Mouse (Mus musculus) kidney, embryonic 15.5 days (tissue): ENCODE results near the gene Hist1h4a. TPM values are rescaled to one million over a fixed set of nuclear protein-coding genes. Genes with fewer than 3 reads are reported as not detected.
A peak's percentile ranks its signal among the peaks of the same experiment; 100 is the strongest.
"Not testable (repeated sequence)": the region's sequence is repeated elsewhere in the genome, so short reads cannot be mapped to it uniquely, and the experiment has no call there.

Experiments used
- ATAC-seq: fragments of 200-750 bp; cut with Nextera tagmentation; replicated peaks from 2 replicates; pipeline ENCODE4 v1.8.0; 2017; ENCODE audit warnings: moderate TSS enrichment; ENCODE audit not compliant: low FRiP score
- H3K27ac ChIP-seq: fragments of 300-500 bp; sonication (generic); 2 replicates; pipeline ENCODE4 v1.5.1; 2015; ENCODE audit warnings: mild to moderate bottlenecking, inconsistent platforms
- H3K27me3 ChIP-seq: fragments of 300-500 bp; sonication (generic); 2 replicates; pipeline ENCODE4 v1.6.1; 2015; ENCODE audit warnings: inconsistent platforms
- H3K36me3 ChIP-seq: fragments of 300-500 bp; sonication (generic); 2 replicates; pipeline ENCODE4 v1.6.1; 2015; ENCODE audit warnings: inconsistent platforms
- H3K4me1 ChIP-seq: fragments of 300-500 bp; sonication (generic); 2 replicates; pipeline ENCODE4 v1.6.1; 2015; ENCODE audit warnings: inconsistent platforms
- H3K4me2 ChIP-seq: fragments of 300-500 bp; sonication (generic); 2 replicates; pipeline ENCODE4 v1.6.1; 2015; ENCODE audit warnings: moderate library complexity, mild to moderate bottlenecking, inconsistent platforms
- H3K4me3 ChIP-seq: fragments of 300-500 bp; sonication (generic); replicated peaks from 2 replicates; pipeline ENCODE4 v1.5.1; 2015; ENCODE audit warnings: mild to moderate bottlenecking, inconsistent platforms
- H3K9ac ChIP-seq: fragments of 300-500 bp; sonication (generic); 2 replicates; pipeline ENCODE4 v1.6.1; 2015; ENCODE audit warnings: mild to moderate bottlenecking, inconsistent platforms
- H3K9me3 ChIP-seq: fragments of 300-500 bp; sonication (generic); replicated peaks from 2 replicates; pipeline ENCODE4 v1.6.1; 2016; ENCODE audit warnings: inconsistent platforms
- WGBS: fragments of 180-500 bp; shearing (Covaris S2); methylation state at CpG from one replicate; pipeline ENCODE4 v1.1.7; 2015; ENCODE audit warnings: mixed read lengths; 5-methylcytosine and 5-hydroxymethylcytosine counted together
- polyA plus RNA-seq: library from polyadenylated mRNA; unstranded; fragments of >200 nt; fragmentation: Nextera tagmentation; extraction: Ambion mirVana; gene quantifications from 2 replicates; pipeline ENCODE4 v1.2.1, GENCODE M21; 2015

The Hist1h4a gene
- 0.35 TPM in 1 of 2 replicates, not detected in the other for polyA plus RNA-seq

DNA sequence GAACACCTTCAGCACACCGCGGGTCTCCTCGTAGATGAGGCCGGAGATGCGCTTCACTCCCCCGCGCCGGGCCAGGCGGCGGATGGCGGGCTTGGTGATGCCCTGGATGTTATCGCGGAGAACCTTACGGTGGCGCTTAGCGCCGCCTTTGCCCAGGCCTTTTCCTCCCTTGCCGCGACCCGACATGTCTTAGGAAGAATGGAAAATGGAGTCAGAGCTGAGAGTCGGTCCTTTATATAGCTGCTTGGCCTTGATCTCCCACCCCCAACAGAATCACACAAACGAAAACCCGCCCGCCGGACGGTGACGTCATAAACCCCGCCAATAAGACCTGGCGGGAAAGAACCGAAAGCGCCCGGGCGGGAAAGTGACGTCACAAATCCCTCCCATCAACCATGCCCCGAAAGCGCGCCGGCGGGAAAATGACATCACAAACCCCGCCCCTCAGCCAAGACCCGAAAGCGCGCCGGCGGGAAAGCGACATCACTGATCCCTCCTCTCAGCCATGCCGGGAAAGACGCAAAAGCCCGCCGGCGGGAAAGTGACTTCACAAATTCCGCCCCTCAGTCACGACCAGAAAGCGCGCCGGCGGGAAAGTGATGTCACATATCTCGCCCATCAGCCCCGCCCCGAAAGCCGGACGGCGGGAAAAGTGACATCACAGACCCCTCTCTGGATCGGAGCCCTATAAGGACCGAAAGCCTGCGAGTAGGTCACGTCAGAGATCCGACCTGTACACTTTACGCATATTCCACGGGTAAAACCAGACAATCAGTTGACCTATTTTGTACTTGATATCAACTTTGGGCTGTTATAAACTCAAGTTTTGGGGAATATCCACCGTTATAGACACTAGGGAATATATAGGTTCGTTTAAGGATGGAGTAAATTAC is at the start of gene Hist1h4a:
Gene Hist1h4a, minus strand, starts transcription at position 259 of the 893 bp plus-strand sequence.
- H3K27ac ChIP-seq = peak within 1 kb of the TSS; percentile 98
- WGBS = under 1% methylated on average over 67 of the region's 72 CpGs
- H3K36me3 ChIP-seq = no peaks in the 10 kb centered on the region
- ATAC-seq = peak; percentile 76
- peak within 1 kb of the TSS; percentile 85 for H3K4me2 ChIP-seq
- peak within 1 kb of the TSS; percentile 61 for H3K9ac ChIP-seq
- peaks cover 32% of the 10 kb centered on the region for H3K4me1 ChIP-seq
- H3K27me3 ChIP-seq = no peaks in the 10 kb centered on the region
- peak within 1 kb of the TSS; percentile 61 for H3K4me3 ChIP-seq
- H3K9me3 ChIP-seq = no peaks in the 10 kb centered on the region

DNA sequence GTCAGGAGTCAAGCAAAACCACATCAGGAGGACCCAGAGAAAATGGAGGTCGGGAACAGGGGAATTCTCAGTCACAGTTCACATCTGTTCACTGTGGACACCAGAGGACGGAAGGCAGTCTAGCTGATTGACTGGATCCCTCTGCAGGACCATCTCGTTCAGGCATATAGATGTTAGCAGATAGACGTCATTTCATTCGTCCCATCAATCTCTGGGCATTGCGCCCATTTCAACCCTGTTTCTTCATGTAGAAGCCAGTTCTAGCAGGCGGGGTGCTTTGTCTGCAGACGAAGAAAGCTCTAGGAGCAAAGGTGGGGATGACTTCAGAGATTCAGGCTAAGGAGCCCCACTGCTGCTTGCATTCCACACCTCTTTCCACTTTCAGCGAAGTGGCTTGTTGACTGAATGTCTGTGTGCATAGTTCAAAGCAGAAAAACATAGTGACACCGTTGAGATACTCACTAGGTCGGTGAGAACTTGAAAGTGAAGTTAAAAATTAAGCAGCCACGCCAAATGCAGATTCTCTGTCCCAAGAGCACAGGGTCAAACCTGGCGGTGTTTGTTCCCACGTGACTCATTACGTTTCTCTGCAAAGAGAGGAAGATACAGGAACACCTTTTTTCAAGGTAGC is 45.5 kb upstream of the Hist1h4a start, which contains the start of gene Slc17a2:
Gene Slc17a2, plus strand, starts transcription at position 572 of the 631 bp plus-strand sequence.
- no peak within 1 kb of the TSS for H3K4me2 ChIP-seq
- 78% methylated on average over 15 of the region's 15 CpGs for WGBS
- H3K9me3 ChIP-seq = no peaks in the 10 kb centered on the region
- H3K27ac ChIP-seq = no peak within 1 kb of the TSS
- H3K4me1 ChIP-seq = no peaks in the 10 kb centered on the region
- H3K36me3 ChIP-seq = no peaks in the 10 kb centered on the region
- no peak within 1 kb of the TSS for H3K9ac ChIP-seq
- no peak within 1 kb of the TSS for H3K4me3 ChIP-seq
- no peaks in the 10 kb centered on the region for H3K27me3 ChIP-seq
- no peak for ATAC-seq

DNA sequence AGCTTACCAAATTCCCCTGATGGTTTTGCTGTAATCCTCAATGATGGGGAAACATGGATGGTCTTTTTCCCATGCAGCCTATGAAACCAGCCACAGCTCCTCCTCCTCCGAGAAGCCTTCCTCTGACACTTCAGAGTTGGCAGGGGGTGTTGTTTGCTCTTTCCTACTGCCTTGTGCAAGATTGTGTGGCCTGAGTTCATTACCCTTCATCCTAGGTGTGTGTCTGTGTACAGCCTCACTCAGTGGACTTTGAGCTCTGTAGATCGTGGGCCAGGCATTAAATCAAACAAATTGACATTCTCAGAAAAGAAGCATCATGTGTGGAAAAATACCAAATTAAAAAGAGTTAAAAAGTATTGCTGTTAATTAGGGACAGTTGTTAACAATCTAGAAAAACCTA is 43.5 kb upstream of the Hist1h4a start:
- Histone ChIP-seq H3K4me2 (no peak overlapping the region), H3K9ac (no peak overlapping the region), H3K4me3 (no peak overlapping the region), H3K27me3 (no peaks in the 10 kb centered on the region), H3K9me3 (no peaks in the 10 kb centered on the region), H3K36me3 (no peaks in the 10 kb centered on the region), H3K4me1 (0 out of 2 replicates have a peak, but pooled peaks cover 3% of the 10 kb centered on the region), H3K27ac (no peak overlapping the region)
- WGBS = 81% methylated on average over 2 of the region's 2 CpGs
- no peak for ATAC-seq

DNA sequence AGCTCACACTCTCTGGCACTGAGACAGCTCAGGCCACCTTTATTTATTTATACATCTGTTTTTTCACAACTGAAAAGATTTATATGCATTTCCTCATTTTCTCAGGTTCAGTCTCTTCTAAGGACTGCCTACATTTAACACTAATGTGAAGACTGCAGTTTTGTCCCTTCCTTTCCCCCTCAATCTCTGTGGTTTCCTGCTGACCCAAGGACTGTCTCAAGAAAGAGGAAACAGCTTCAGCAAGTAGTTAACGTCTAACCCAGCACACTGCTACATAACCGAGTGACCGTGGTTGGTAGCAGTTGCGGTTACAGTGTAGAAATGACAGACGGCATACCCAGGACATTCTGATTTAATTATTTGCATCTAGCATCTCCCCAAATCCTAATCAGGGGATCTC is 38.4 kb upstream of the Hist1h4a start:
- H3K27ac ChIP-seq = no peak overlapping the region
- H3K4me2 ChIP-seq = no peak overlapping the region
- ATAC-seq = no peak
- H3K9me3 ChIP-seq = no peaks in the 10 kb centered on the region
- no peaks in the 10 kb centered on the region for H3K36me3 ChIP-seq
- 58% methylated on average over 5 of the region's 5 CpGs for WGBS
- H3K4me3 ChIP-seq = no peak overlapping the region
- 0 out of 2 replicates have a peak, but pooled peaks cover 5% of the 10 kb centered on the region for H3K4me1 ChIP-seq
- no peaks in the 10 kb centered on the region for H3K27me3 ChIP-seq
- H3K9ac ChIP-seq = no peak overlapping the region

DNA sequence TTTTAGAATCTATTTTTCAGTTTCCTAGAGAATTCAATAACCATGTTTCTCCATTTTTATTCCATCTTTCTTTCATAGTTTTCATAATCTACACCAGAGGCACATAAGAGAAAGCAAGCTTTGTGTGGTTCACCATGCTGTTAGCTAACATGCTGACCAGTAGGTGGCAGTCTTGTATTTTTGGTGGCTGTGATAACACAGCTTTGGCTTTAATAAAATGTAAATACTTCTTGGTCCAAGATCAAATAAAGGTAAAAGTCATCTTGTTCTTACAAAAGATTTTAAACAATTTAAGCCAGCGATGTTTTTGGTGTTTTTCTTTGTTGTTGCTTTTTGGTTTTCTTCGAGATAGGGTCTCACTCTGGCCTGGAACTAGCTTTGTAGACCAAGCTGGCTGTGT is 31.5 kb upstream of the Hist1h4a start:
- no peaks in the 10 kb centered on the region for H3K4me1 ChIP-seq
- no peak overlapping the region for H3K4me3 ChIP-seq
- no peaks in the 10 kb centered on the region for H3K27me3 ChIP-seq
- H3K36me3 ChIP-seq = no peaks in the 10 kb centered on the region
- no peak for ATAC-seq
- H3K9ac ChIP-seq = no peak overlapping the region
- no peak overlapping the region for H3K27ac ChIP-seq
- no peak overlapping the region for H3K4me2 ChIP-seq
- no peaks in the 10 kb centered on the region for H3K9me3 ChIP-seq
- 45% methylated on average over 2 of the region's 2 CpGs for WGBS

DNA sequence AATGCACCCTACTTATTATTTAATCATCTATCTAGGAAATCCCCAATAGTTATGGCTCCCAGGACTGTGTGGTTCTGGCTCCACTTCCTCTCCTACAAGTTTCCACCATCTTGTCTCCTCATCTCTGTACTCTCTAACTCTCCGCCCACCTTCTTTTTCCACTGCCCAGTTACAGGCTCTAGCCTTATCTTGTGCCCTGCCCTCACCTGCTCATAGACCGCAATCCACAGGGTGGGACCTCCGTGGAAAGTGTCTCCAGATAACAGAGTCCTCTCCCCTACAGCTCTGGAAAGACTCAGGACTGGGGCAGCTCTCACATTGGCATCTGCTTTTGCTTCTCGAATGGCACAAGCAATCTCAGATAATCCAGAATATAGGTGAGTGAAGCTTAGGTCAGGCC is 18.0 kb upstream of the Hist1h4a start:
- Histone ChIP-seq H3K9me3 (no peaks in the 10 kb centered on the region), H3K4me1 (no peaks in the 10 kb centered on the region), H3K4me3 (no peak overlapping the region), H3K9ac (no peak overlapping the region), H3K36me3 (no peaks in the 10 kb centered on the region), H3K27me3 (no peaks in the 10 kb centered on the region), H3K4me2 (no peak overlapping the region), H3K27ac (no peak overlapping the region)
- 88% methylated on average over 4 of the region's 4 CpGs for WGBS
- no peak for ATAC-seq

DNA sequence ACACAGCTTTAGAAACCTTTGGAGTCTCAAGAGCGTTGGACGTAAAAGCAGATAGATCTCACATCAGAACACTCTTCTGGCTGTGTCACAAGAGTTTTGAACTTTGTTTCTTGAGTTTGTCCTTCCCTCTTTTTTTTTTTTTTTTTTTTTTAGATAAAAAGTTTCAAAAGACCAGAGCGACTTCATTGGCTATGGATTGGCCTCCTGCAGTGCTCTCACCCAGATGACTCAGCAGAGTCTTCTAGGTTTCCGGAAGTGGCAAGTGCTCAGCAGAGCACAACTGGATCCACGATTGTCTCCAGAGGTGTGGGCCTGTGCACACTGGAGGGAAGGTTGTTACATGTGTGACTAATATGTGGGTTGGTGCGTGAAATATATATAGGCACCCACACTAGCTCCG is 17.3 kb upstream of the Hist1h4a start:
- no peaks in the 10 kb centered on the region for H3K4me1 ChIP-seq
- H3K4me3 ChIP-seq = no peak overlapping the region
- no peak overlapping the region for H3K4me2 ChIP-seq
- H3K9ac ChIP-seq = no peak overlapping the region
- no peak overlapping the region for H3K27ac ChIP-seq
- H3K27me3 ChIP-seq = no peaks in the 10 kb centered on the region
- no peak for ATAC-seq
- WGBS = 93% methylated on average over 7 of the region's 7 CpGs
- no peaks in the 10 kb centered on the region for H3K36me3 ChIP-seq
- H3K9me3 ChIP-seq = no peaks in the 10 kb centered on the region

DNA sequence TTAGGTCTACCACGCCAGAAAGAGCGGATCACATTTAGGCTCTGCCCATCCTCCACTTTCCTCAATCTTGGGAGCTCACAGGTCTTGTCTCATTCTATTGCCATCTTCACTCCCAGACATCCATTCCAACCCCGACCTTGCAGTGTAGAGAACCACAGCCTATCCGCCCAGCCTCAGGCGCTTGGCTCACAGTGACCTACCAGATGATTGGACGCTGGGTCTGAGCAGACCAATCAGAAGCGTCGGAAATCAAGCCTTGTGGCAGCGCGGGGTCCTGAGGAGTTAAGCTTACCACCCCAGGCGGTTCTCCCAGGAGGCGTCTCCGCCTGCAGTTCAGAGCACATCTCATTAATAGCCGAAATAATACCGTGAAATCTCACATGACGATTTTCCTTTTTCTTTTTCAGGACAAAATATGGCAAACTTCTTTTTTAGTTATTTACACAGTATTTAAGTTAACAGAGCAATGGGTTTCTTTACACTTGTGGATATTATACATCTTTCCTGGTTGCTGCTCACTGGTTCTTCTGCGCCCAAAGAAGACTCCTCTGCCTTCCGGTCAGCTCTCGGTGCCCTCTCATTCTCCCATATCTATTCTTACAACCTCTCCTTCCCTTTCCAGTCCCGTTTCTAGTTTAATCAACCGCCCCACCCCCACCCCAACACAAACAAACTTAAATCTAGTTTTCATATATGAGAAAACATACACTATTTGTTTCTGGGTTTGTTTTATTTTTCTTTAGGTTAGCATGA is 11.7 kb upstream of the Hist1h4a start:
- H3K27me3 ChIP-seq = no peaks in the 10 kb centered on the region
- no peaks in the 10 kb centered on the region for H3K36me3 ChIP-seq
- H3K4me2 ChIP-seq = peak overlapping the region; percentile 46
- ATAC-seq = peak; percentile 93
- 26% methylated on average over 21 of the region's 21 CpGs for WGBS
- no peaks in the 10 kb centered on the region for H3K9me3 ChIP-seq
- no peak overlapping the region for H3K27ac ChIP-seq
- H3K4me3 ChIP-seq = peak overlapping the region; percentile 15; the same call in 1 of the 2 replicates
- peaks cover 7% of the 10 kb centered on the region for H3K4me1 ChIP-seq
- no peak overlapping the region for H3K9ac ChIP-seq

DNA sequence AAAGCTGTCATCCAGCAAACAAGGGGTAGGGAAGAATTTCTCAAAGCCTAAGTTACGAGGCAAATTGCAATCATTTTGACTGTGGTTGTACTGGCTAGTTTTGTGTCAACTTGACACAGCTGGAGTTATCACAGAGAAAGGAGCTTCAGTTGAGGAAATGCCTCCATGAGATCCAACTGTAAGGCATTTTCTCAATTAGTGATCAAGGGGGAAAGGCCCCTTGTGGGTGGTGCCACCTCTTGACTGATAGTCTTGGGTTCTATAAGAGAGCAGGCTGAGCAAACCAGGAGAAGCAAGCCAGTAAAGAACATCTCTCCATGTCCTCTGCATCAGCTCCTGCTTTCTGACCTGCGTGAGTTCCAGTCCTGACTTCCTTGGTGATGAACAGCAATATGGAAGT is 8.6 kb upstream of the Hist1h4a start, which contains the start of gene Trim38:
Gene Trim38, plus strand, starts transcription at position 301 of the 400 bp plus-strand sequence.
- peaks cover 11% of the 10 kb centered on the region for H3K4me1 ChIP-seq
- not testable (repeated sequence) for H3K4me3 ChIP-seq, H3K36me3 ChIP-seq, H3K27ac ChIP-seq, H3K9me3 ChIP-seq, H3K9ac ChIP-seq, H3K27me3 ChIP-seq, ATAC-seq, H3K4me2 ChIP-seq
- 77% methylated on average over 2 of the region's 2 CpGs for WGBS

DNA sequence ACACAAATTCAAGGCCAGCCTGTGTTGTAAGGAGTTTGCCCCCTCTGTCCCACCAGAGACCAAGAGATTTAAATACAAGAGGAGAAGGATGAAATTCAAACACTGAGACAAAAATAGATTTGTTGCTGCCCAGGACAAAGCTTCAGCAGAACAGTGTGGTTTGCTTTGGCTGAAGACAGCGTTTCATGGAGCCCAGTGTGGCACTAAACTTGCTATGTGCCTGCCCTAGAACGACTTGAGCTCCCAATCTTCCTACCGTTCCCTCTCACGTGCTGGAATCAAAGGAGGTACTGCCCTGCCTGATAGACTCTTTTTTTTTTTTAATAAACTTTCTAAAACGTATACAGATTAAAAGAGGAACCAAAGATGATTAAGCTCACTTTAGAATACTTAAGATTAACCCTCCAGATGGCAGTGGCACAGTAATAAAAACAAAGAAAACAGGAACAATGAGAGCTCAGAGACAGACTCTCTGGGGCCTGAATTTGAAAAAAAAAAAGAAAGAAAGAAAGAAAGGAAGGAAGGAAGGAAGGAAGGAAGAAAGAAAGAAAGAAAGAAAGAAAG is 7.9 kb upstream of the Hist1h4a start:
- WGBS = 52% methylated on average over 5 of the region's 5 CpGs
- no peak overlapping the region for H3K9ac ChIP-seq

DNA sequence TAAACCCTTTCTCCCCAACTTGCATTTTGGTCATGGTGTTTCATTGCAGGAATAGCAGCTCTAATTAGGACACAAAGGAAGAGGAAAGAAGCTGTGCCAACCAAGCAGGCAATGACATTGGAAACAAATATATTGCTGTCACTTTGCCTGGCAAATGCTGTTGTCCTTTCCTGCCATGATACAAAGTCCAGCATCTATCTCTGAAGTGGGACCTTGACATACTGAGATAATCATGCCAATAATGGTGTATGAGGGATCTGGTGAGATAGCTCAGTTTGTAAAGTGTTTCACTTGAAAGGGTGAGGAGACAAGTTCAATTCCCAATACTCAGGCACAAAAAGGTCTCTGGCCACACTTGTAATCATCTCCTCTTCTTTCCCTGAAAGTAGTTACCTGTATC is 5.7 kb upstream of the Hist1h4a start:
- Histone ChIP-seq H3K4me2 (no peak overlapping the region), H3K9ac (no peak overlapping the region), H3K9me3 (no peaks in the 10 kb centered on the region), H3K4me3 (no peak overlapping the region), H3K36me3 (no peaks in the 10 kb centered on the region), H3K27ac (no peak overlapping the region), H3K4me1 (peaks cover 18% of the 10 kb centered on the region), H3K27me3 (no peaks in the 10 kb centered on the region)
- ATAC-seq = no peak

More for the DNA sequence above, 7.9 kb upstream of the Hist1h4a start:
- Histone ChIP-seq H3K27ac (no peak overlapping the region), H3K4me3 (no peak overlapping the region), H3K4me2 (no peak overlapping the region), H3K4me1 (peaks cover 18% of the 10 kb centered on the region), H3K36me3 (no peaks in the 10 kb centered on the region), H3K9me3 (no peaks in the 10 kb centered on the region), H3K27me3 (no peaks in the 10 kb centered on the region)
- no peak for ATAC-seq
